Mouse (Mus musculus) layer of hippocampus, adult 9-11 months (tissue): ENCODE measurements around the gene Klhl28.

Experiments used
- DNase-seq: peaks from one replicate; pipeline ENCODE4 v3.0.0; 2022

Klhl28 gene

GRCm38 (mm10) chr12:64965124-64966026, at the start of gene Klhl28, which contains the start of gene Togaram1:
Klhl28 (minus strand) TSS chr12:64965534.
Togaram1 (plus strand) TSS chr12:64965804.
- peak; percentile 100 for DNase-seq

- DNase-seq, result no peak
Measured at GRCm38 (mm10) chr12:65007725-65008124, 42.4 kb upstream of the Klhl28 start.

GRCm38 (mm10) chr12:64977518-64977917, 12.2 kb upstream of the Klhl28 start:
- DNase-seq, result no peak

GRCm38 (mm10) chr12:64976191-64976590, 10.9 kb upstream of the Klhl28 start:
- no peak for DNase-seq

GRCm38 (mm10) chr12:64975558-64975957, 10.2 kb upstream of the Klhl28 start:
- DNase-seq, result no peak

- DNase-seq, result no peak
Measured at GRCm38 (mm10) chr12:64972063-64972462, 6.7 kb upstream of the Klhl28 start.

GRCm38 (mm10) chr12:64971399-64971798, 6.1 kb upstream of the Klhl28 start:
- DNase-seq, result no peak

GRCm38 (mm10) chr12:64968067-64968466, 2.7 kb upstream of the Klhl28 start:
- no peak for DNase-seq

GRCm38 (mm10) chr12:64967470-64967869, 2.1 kb upstream of the Klhl28 start:
- DNase-seq, result no peak

- DNase-seq, result no peak
Measured at GRCm38 (mm10) chr12:64966652-64967435, 1.5 kb upstream of the Klhl28 start.

GRCm38 (mm10) chr12:64966101-64966631, 832 bp upstream of the Klhl28 start:
- peak; percentile 21 for DNase-seq

- no peak for DNase-seq
Measured at GRCm38 (mm10) chr12:64964560-64964959, 774 bp downstream of the Klhl28 start.

- no peak for DNase-seq
Measured at GRCm38 (mm10) chr12:64937493-64937892, 27.8 kb downstream of the Klhl28 start.

- peak; percentile 96 for DNase-seq
Measured at GRCm38 (mm10) chr12:64917578-64918471, 47.5 kb downstream of the Klhl28 start, which contains the start of gene Gm527. Gm527 (plus strand) TSS chr12:64917906.

GRCm38 (mm10) chr12:64916735-64917134, 48.6 kb downstream of the Klhl28 start:
- no peak for DNase-seq

GRCm38 (mm10) chr12:64912996-64913395, 52.3 kb downstream of the Klhl28 start:
- DNase-seq, result no peak

GRCm38 (mm10) chr12:64903186-64903585, 62.1 kb downstream of the Klhl28 start:
- DNase-seq, result no peak

- peak; percentile 12 for DNase-seq
Measured at GRCm38 (mm10) chr12:64902506-64902905, 62.8 kb downstream of the Klhl28 start.

GRCm38 (mm10) chr12:64897060-64897730, 68.1 kb downstream of the Klhl28 start:
- DNase-seq, result no peak
